Mouse (Mus musculus) CD8-positive naive resting alpha-beta T cell, adult 2 months (primary cell): ENCODE data around the gene Lmo1.
"Not testable (repeated sequence)": the region's sequence is repeated elsewhere in the genome, so short reads cannot be mapped to it uniquely, and the experiment has no call there.

Source experiments
- DNase-seq, 2 experiments: peaks; one replicate each; pipeline ENCODE4 v3.0.0; 2022; ENCODE audit warnings: low read depth in 2 of 2, low spot score in 2 of 2

Gene Lmo1

DNA sequence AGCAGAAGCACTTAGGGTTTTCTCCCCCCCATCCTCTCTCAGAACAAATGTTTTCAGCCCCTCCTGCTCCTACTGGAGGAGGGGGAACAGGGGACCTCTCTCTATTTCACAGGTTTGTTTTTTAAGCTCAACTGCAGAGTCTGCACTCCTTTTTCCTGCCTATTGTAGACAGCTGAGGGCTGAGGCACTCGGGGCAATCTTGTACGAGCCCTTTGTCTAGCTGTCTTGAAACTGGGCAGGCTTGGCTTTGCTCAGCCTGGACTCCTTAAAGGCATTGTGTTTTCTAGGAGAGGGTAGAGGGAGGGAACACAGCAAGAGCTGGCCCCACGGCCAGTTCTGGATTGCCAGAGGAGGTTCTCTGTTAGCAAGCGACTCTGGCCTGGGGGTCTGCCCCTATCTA is 59.5 kb downstream of the Lmo1 start:
- not testable (repeated sequence) for DNase-seq

DNA sequence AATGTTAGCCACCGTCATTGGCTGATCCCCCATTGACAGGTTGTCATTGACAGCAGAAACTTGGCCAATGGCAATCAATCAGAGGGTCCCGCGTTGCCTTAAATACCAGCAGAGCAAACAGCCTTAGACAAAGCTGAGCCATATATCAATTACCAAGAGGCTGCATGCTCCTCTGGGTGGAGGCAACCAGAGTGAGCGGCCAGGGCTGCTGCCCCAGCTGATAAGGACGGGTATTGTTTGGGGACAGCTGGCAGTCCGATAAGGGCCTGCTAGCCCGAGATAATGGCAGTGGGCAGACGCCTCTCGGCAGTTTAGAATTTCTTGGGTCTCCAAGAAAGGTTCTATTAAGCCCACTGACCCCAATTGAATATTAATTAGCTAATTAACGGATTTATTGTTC is 60.1 kb downstream of the Lmo1 start:
- no peak for DNase-seq

DNA sequence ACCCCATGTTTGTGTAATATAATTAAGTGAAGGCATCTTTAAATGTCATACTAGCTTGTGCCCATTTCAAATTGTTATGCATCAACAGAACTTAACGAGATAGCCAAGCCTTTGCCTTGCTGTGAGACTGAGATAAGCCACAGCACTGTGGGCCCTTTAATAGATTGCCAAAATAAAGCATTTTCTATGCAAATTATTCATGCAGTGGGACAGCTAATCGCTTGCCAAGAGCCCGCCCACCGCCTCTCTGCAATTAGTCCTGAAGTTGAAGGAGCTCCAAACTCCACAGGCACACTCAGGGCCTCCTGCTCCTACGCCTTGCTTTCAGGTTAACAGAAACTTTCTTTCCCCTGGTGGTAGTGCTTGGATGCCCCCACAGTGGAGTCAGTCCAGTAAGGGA is 64.0 kb downstream of the Lmo1 start:
- no peak for DNase-seq

DNA sequence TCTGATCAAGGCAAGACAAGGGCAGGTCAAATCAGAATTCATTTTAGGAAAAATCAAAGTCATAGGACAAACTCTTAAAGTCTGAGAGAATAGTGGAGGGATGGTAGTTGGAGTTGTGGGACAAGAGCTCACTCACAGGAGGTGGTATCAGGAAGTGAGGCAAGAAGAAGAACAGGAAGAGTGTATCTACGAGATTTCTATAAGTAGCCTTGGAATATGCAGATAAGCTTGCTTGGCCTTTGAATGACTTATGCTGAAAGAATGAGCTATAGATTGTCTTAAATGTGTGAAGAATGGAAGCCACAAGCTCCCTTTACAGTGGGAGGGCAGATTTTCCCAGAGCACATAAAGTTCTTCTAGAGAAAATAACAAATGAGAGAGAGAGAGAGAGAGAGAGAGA is 70.1 kb downstream of the Lmo1 start:
- DNase-seq, result no peak

DNA sequence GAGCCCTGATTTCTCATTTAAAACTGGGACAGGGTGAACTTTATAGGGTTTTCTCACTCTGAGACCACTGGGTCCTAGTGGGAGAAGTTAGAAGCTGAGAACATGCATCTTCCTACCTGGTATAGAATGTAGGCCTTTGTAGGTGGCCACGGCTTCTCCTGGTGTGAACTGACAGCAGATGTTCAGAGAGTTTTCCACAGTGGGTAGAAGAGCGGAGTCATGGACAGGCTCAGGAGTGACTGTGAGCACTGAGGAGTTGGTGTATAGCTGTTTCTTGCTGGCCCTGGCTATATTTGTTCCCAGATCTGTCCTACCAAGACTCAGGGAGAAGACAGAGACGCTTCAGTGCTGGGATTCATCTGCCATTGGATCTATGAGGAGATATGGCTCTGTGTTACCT is 73.8 kb downstream of the Lmo1 start:
- no peak for DNase-seq

DNA sequence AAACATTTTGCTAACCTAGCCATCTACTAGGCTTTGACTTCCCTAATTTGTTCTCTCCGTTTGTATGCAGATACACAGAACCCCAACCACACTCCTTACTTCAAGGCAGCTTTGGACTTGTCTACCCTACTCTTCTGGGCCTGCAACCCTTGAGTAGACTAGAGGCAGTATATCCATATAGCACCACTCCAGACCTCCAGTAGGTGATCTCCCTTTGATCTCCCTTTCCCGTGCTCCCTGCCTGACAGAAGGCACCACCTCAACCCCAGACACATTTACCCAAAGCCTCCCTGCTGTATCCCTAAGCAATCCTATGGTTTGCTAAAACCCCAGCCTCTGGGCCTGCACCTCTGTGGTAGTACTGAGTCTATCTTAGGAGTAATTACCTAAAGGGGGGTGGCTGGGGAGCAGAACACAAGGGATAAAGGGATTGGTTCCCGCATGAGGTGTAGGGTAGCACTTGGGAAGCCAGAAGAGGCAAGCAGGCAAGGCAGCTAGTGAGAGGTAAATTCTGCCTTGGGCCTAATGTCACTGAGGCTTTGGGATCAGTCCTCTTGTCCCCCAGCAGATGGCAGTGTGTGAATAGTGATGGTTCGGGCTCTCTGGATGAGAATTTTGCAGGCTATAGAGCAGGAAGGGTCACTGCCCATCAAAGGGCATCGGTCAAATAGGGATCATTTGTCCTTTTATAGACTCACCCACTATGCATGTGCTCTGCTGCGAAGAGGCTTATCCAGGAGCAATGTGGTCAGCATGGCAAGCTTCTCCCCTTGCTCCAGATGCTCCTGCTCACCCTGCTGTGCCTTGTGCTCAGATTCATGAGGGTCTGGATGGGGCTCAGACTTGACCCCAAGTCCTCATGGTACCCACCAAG is 76.6 kb downstream of the Lmo1 start:
- DNase-seq, result no peak

DNA sequence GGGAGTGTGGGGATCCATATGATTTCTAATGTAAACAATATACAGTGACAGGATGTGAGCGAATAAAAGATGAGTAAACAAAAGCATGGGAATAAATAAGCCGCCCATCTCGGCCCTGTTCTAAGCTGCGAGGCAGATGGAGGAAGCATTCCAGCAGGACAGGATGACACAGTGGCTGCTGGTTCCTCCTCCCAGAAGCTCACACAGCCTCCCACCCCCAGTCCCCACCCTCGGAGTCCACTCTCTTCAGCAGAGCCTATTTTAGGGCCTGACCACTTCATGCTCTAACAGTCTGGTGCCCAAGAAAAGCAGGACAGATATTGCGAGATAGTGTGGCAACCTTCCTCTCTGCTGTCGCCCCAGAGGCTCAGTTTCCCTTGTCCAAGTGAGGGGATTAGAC is 77.8 kb downstream of the Lmo1 start:
- no peak for DNase-seq

DNA sequence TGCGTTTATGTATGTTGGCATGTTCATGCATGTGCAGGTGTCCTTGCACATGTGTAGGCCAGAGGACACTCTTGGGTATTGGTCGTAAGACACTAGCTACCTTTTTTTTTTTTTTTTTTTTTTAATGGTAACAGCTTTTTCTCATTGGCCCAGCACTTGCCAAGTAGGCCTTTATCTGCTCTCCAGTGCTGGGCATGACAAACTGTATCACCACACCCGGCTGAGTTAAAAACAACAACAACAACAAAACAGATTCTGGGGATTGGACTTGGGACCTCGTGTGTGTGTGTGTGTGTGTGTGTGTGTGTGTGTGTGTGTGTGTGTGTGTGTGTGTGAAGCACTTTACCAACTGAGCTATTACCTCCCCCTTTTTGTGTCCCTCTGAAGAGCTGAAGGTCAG is 78.4 kb downstream of the Lmo1 start:
- no peak for DNase-seq

DNA sequence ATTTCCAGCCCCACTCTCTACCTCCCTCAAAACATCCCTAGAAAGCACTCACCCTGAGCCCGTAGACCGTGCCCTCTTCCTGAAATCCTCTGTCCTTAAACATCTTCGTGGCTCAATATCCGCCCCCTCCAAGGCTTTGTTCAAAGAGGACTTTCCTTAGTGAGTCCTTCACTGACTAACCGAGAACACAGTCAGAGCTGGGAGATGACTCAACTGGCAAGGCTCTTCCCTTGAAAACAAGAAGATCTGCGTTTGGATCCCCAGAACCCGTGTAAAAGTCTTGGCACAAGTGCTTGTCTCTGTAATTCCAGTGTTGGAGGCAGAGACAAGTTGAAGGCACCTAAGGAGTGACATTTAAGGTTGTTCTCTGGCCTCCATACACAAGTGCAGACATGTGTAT is 80.7 kb downstream of the Lmo1 start:
- DNase-seq, result no peak

DNA sequence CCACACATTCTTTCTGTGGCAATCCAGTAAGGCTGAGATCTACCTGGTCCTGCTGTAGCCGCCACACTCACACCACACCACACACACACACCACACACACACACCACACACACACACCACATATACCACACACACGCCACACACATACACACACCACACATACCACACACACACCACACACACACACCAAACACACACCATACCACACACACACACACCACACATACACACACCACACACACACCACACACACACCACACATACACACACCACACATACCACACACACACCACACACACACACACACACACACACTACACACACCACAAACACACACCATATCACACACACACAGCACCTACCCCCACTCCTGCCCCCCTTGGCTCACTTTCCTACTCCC is 83.7 kb downstream of the Lmo1 start:
- not testable (repeated sequence) for DNase-seq
